Mouse (Mus musculus): ENCODE data around the gene Dbp.

The Dbp gene

DNA sequence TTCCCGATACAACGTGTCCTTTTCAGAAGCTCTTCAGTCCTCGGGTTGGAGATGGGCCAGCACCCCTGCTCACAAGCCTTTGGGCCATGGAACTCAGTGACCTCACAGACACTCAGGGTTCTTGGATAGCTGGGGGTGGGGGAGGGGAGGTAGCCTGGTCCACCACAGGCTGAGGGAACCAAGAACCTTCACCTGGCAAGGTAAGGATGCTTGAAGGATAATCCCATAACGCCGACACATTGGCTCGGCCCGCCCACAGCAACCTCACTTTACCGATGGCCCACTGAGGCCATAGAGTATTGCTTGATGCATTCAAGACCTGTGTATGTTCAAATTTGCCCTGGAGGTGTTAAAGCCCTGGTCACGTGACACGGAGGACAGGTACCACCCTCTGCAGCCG lies 20.8 kb downstream of the Dbp start, which contains the start of gene Spaca4:
Gene Spaca4 (minus strand): TSS at position 101 of the 400 bp plus-strand sequence.
- DNase-seq (ENCODE audit: low read depth), result no peak

DNA sequence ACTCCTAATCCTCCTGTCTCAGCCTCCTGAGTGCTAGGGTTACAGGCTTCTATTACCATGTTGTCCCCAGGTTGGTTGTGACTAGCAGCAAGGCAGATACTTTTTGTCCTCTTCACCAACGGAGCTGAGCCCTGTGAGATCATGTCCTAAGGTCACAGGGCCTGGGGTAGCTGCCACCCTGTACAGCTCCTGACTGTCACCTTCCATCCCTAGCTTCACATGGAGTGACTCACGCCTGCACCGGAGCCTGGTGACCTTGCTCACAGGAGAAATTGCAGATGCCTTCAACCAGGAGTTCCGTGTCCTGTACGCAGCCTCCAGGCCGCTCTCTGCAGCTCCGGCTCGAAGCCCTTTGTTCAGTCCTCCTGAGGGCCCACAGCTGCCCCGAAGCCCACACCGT lies 21.5 kb downstream of the Dbp start:
- no peak for DNase-seq (ENCODE audit: low read depth)

DNA sequence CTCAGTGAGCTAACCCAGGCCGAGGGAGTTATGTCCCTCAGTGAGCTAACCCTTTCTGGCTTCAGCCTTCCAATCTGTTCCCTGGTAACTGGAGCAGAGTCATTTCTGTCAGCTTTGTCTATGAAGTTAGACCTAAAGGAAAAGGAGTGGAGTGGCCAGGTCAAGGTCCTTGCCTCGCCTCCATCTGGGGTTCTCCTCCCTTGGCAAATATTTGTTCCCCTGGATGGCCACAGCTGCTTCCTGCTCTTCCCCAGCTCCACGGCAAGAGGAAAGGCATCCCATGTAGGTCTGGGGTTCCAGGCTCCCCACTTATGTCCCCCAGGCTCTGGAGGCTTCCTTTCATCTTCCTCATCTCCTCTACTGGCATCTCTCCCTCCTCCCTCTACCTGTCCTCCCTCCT lies 22.7 kb downstream of the Dbp start:
- DNase-seq (ENCODE audit: low read depth), result no peak

DNA sequence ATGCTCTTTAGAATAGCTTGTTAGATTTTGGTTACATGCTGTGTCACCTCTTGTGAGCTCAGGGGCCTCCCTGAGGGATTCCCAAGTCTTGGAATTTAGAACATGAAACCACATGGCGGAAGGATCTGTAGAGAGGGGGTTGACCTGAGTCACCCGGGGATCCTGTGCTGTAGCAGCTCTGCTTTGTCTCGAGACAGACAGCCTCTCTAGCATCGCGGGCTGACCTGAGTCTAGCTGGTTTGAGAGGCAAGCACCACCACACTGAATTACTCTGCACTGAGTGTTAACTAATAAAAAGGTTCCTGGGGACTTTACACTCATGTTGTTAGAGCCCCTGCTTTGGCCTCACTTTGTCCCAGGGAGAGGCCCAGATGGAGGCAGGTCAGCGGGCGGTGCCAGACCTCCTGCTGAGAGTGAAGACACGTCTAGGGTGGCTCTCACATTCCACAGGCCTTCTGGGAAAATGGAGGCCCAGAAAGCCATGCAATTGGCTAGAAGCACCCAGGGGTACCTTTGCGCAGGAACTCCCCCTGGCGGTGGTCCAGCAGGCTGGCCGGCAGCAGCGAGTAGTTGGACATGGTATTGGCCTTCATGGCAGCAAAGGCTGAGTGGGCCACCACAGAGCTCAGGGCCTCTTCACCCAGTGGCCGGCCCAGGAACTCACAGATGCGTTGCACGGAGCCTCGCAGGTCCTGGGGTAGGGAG lies 26.0 kb downstream of the Dbp start:
- DNase-seq (ENCODE audit: low read depth), result no peak

DNA sequence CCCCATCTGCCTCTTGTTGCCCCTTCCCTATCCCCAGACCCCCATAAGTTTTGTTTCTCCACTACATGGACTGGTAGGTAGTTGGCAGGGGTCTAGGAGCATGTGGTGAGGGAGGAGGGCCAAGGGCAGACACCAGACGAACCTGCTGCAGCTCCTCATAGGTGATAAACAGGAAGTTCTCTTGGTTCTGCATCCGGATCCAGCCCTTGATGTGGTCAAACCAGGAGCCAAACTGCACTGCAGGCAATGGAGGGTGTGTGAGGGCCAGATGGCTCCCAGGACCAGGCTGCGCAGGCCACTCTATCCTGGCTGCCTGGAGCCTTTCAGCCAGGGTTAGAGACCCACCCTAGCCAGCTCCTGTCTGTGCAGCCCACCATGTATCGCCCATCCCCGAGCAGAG lies 28.6 kb downstream of the Dbp start:
- no peak for DNase-seq (ENCODE audit: low read depth)

DNA sequence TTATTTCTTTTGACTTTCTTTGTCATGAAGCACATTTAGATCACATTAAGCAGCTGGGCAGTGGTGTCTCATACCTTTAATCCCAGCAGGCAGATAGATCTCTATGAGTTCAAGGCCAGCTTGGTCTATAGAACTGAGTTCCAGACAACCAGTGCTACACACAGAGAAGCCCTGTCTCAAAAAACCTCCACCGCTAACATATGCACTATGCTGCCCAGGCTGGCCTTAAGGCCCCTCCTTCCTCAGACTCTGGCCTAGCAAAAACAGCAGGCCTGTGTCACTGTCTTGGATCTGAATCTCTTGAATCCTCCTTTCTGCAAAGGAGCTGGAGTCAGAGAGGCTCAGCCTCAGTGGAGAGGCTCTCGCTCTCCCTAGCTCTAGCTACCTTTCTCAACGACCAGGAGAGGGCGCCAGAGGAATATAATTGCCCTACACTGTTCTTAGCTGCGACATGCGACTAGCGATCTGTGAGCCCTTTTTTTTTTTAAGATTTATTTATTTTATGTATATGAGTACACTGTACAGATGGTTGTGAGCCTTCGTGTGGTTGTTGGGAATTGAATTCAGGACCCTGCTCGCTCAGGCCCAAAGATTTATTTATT lies 34.4 kb downstream of the Dbp start:
- DNase-seq (ENCODE audit: low read depth), result peak; percentile 96

DNA sequence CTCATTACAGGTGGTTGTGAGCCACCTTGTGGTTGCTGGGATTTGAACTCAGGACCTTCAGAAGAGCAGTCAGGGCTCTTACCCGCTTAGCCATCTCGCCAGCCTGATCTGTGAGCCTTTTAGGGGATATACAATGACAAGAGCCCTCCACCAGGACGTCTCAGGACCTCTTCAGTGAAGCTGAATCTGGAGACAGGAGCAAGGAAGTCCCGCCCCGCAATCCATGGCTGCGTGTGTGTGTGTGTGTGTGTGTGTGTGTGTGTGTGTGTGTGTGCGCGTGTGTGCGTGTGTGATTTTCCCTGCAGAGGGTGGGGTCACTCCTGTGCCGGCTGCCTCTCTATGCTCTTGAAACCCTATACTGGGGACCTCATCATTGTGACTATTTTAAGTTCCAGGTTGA lies 34.9 kb downstream of the Dbp start:
- no peak for DNase-seq (ENCODE audit: low read depth)

DNA sequence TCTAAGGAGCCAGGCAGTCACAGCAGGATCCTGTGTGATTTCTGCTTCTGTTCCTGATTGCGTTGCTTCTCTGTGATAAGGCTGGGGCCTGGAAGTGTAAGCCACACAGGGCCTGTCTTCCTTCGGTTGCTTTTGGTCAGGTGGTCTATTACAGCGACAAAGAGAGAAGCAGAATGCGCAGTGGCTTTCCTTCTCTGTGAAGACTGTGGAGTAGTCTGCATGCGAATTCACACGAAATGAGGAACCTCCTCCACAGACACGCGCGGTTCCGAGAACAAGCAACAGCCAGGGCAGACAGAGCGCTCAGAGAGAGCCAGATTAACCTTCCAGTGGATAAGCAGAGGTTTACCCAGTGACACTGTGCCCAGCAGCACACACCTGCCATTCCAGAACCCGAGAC lies 36.4 kb downstream of the Dbp start:
- no peak for DNase-seq (ENCODE audit: low read depth)

DNA sequence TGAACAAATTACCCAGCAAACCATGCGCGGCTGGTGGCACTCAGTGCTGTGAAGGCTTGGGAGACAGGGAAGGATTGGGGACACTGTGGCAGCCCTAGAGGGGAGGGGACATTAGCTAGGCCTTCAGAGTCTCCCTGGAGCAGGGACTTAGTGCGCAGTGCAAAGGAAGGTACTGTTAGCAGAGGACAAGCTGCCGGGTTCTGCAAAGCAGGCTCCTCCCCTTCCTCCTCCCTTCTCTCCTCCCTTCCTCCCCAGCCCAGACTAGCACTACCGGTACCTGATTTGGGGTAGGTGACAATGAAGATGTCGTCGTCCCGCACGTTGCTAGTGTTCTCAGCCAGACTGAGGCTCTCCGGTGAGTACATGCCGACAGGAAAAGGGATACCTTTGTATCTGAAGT lies 36.9 kb downstream of the Dbp start:
- DNase-seq (ENCODE audit: low read depth), result no peak

DNA sequence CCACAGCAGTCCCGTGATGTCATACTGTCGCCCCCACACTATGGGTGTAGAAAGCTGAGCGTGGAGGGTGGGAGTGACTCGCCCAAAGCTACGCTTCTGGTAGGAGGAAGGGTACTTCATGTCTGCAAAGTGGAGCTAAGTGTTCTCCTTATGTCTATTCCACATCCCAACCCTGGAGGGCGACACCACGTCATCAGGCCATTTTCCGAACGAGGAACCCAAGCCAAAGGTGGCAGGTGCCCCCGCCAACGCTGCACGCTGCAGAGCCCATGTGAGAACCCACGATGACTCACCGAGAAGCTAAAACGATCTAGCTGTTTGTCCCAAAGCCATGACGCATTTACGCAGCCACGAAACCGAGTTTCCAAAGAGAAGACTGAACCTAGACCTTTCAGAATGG lies 37.5 kb downstream of the Dbp start:
- DNase-seq (ENCODE audit: low read depth), result peak; percentile 73

DNA sequence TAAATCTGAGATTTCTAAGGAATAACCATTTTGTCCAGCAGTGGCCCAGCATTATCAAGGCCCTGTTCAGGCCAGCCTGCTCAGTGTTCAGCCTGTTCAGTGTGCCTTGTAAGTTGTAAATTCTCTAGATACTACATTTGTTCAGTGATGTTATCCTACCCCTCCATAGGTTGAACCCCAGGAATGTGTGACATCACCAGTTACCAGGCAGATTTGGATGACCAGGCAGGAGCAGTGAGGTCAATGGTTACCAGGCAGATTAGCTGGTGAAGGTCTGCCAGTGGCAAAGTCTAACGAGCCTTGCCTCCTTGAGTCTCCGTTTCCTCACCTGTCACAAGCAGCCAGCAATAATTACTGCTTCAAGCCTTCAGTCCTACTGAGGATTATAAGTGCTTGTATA lies 39.5 kb downstream of the Dbp start:
- peak; percentile 64 for DNase-seq (ENCODE audit: low read depth)

DNA sequence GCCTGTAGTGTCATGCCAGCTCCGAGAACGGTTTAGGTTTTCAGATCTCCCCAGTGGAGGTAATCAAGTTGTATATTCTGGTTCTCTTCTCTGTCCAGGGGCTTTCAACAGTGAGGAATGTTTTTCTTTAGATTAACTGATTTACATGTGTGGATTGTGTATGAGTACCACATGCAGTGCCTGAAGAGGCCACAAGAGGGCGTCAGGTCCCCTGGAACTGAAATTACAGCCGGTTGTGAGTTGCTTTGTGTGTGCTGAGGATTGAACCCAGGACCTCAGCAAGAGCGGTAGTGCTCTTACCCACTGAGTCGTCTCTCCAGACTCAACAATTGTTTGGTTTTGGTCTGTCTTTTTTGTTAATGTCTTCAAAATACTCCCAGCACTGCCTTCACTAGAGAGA lies 41.6 kb downstream of the Dbp start:
- no peak for DNase-seq (ENCODE audit: low read depth)

DNA sequence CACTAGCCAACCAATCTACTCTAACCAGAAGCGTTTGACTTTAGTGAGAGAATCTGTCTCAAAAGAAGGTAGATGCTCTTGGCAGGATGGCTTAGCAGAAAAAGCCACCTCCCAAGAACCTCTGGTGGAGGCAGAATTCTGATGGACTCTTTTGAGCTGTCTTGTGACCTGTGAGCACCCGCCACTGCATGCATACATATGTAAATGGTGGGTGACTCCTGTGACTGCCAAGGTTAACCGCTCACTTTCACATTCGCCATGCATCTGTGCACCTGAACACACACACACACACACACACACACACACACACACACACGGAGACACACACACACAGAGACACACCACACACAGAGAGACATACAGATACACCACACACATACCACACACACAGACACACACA lies 42.6 kb downstream of the Dbp start:
- no peak for DNase-seq (ENCODE audit: low read depth)

DNA sequence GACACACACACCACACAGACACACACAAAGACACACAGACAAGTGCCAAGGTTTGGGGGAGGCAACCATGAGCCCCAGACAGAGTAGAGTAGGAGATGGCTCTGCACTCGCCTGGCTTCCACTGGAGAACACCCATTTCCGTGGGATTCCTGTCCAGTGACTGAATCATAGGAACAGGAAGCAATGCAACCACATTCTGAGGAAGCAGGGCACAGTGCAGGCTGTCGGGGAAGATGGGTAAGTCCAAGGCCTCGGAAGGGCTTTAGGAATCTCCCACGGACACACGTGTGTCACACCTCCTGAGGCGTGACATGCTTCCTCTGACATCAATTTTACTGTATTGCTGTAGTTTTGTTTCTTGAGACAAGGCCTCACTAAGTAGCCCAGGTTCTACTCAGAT lies 43.2 kb downstream of the Dbp start:
- DNase-seq (ENCODE audit: low read depth), result no peak

DNA sequence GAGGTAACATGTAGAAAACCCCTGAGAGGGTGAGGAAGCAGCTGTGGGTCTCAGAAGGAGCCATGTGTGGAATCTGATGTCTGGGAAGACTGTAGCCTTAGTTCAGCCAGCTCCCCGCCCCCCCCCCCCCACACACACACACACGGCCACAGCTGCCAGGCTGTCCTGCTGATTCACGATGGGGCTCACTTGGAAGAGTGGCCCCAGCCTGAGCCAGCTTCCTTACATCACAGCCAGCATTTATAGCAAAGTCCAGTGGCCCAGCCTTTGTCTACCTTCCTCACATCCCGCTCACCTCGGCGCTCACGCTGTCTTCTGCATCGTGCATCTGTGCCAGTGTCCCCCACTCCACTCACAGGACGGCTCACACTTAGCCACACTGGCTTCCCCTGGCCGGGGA lies 44.5 kb downstream of the Dbp start:
- no peak for DNase-seq (ENCODE audit: low read depth)

DNA sequence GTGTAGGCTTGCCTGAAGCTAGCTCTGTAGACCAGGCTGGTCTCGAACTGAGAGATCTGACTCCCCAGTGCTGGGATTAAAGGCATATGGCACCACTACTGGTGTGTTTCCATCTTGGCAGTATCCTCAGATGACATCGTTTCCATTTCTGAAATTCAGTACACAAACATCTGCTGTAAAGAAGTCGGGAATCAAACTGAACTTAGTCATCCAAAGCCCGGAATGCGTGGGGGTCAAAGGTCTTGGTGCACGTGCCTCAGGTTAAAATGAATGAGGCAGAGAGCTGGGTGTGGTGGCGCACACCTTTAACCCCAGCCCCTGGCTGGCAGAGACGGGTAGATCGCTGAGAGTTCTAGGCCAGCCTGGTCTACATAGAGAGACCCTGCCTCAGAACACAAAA lies 45.3 kb downstream of the Dbp start:
- no peak for DNase-seq (ENCODE audit: low read depth)

DNA sequence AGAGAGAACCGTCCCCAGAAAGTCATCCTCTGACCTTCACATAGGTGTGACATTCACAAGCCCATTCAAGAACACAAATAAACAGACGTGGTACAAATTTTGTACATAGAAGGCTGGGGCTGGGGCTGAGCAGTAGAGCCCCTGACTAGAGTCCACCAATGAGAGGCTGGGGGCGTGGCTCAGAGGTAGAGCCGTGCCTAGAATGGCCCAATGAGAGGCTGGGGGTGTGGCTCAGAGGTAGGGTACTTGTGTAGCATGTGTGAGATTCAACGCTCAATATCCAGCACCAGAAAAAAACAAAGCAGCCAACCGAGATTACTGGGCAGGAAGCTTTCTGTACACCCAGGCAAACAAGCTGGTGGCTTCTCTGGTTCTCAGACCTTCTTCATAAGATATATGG lies 50.8 kb downstream of the Dbp start:
- DNase-seq (ENCODE audit: low read depth), result no peak

DNA sequence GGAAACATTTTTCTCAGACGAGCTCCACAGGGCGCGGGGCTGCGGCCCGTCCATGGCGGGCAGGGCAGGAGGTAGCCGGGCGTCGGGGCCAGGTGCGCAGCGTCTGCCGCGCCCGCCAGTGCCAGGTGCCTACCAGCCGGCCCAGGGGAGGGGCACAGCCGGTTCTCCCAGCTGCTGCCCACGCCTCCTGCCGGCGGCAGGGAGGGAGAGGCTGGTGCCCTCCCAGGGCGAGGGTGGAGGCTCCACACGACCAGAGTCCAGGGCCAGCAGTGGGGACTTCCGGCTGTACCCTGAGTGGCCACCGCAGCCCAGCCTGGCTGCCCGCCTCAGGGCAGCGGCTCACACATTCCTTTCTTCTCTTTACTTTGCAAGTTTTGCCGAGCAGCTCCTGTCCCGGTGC lies 54.5 kb downstream of the Dbp start:
- no peak for DNase-seq (ENCODE audit: low read depth)
